Mouse (Mus musculus) olfactory bulb, adult 2 months (tissue): Measurements from ENCODE around the gene Fam13a.

Experiments used
- CTCF ChIP-seq: fragments of 200-500 bp; IDR thresholded peaks from 2 replicates; pipeline ENCODE4 v1.5.1; 2012; ENCODE audit warnings: low read depth, mild to moderate bottlenecking, low read length, moderate library complexity; ENCODE audit not compliant: insufficient read depth
- POLR2A ChIP-seq: fragments of 200-500 bp; IDR thresholded peaks from 2 replicates; pipeline ENCODE4 v1.6.1; 2012; ENCODE audit warnings: mild to moderate bottlenecking, low read depth, low read length, moderate library complexity; ENCODE audit not compliant: insufficient read depth

DNA sequence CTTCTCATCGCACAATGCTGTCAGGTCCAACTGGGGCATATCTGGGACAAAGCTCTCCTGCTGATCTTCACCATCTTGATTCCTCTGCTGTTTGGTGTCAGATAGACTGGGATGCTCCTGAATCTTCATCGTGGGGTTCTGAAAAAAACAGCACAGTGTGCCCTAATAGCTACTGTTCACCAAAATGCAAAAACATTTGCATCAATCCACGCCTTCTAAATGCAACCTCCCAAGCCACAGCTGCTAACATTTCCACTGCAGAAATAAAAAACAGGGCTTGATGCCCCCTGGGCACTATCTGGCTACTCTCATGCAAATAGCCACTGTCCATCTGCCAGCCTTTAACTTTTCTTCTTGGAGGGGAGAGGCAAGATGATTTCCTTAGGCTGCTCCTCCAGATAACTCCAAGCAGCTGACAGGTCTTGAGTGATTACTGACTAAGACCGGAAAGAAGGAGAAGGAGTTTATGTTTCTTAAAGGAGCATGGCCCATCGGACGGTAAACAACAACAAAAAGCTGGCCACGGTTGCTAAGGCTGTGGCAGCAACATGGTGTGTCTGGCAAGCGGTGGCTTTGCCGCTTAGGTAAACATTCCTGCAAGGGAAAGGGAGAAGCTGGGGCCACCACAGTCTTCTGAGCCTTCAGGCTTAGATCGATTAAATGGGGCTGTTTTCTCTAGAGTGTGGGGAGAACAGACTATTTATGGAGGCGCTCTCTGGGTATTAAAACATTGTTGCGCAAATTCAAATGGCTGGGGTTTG, 59.1 kb downstream of the Fam13a start:
- TF ChIP-seq CTCF (no peak), POLR2A (no peak)
